Mouse (Mus musculus) limb, embryonic 11.5 days (tissue): ENCODE results near the gene Scamp3. TPM values are rescaled to one million over a fixed set of nuclear protein-coding genes. Genes with fewer than 3 reads are reported as not detected.

Source experiments
- ATAC-seq: fragments of 200-750 bp; cut with Nextera tagmentation; 2 replicates; pipeline ENCODE4 v1.8.0; 2017; ENCODE audit warnings: low read depth; ENCODE audit not compliant: insufficient number of reproducible peaks, low FRiP score, low TSS enrichment
- DNase-seq: peaks from one replicate; pipeline ENCODE4 v3.0.0-alpha.2; 2015; ENCODE audit warnings: low spot score
- H3K27ac ChIP-seq: fragments of 300-500 bp; sonication (generic); replicated peaks from 2 replicates; pipeline ENCODE4 v1.5.1; 2014; ENCODE audit warnings: low read depth, mild to moderate bottlenecking, low read length
- H3K27me3 ChIP-seq: fragments of 300-500 bp; sonication (generic); 2 replicates; pipeline ENCODE4 v1.6.1; 2014; ENCODE audit warnings: mild to moderate bottlenecking, low read length, mixed read lengths; ENCODE audit not compliant: control insufficient read depth, insufficient read depth
- H3K36me3 ChIP-seq: fragments of 300-500 bp; sonication (generic); 2 replicates; pipeline ENCODE4 v1.6.1; 2014; ENCODE audit warnings: mild to moderate bottlenecking, low read length, moderate library complexity, mixed read lengths; ENCODE audit not compliant: control insufficient read depth, insufficient read depth
- H3K4me1 ChIP-seq: fragments of 300-500 bp; sonication (generic); 2 replicates; pipeline ENCODE4 v1.6.1; 2014; ENCODE audit warnings: low read length, mixed read lengths; ENCODE audit not compliant: control insufficient read depth, insufficient read depth
- H3K4me2 ChIP-seq: fragments of 300-500 bp; sonication (generic); 2 replicates; pipeline ENCODE4 v1.6.1; 2014; ENCODE audit warnings: low read depth, mild to moderate bottlenecking, moderate library complexity; ENCODE audit not compliant: severe bottlenecking
- H3K4me3 ChIP-seq: fragments of 300-500 bp; sonication (generic); 2 replicates; pipeline ENCODE4 v1.5.1; 2014; ENCODE audit warnings: low read depth, low read length
- H3K9ac ChIP-seq: fragments of 300-500 bp; sonication (generic); 2 replicates; pipeline ENCODE4 v1.6.1; 2014; ENCODE audit warnings: mild to moderate bottlenecking, low read length
- H3K9me3 ChIP-seq: fragments of 300-500 bp; sonication (generic); 2 replicates; pipeline ENCODE4 v1.6.1; 2016; ENCODE audit warnings: low read length; ENCODE audit not compliant: control insufficient read depth
- WGBS: fragments of 180-500 bp; shearing (Covaris S2); extraction: QIAGEN DNeasy Blood & Tissue Kit; methylation state at CpG from one replicate; pipeline ENCODE4 v1.1.7; 2014; 5-methylcytosine and 5-hydroxymethylcytosine counted together
- polyA plus RNA-seq: library from polyadenylated mRNA; unstranded; fragments of >200 nt; fragmentation: Nextera tagmentation; extraction: Ambion mirVana; gene quantifications from 2 replicates; pipeline ENCODE4 v1.2.1, GENCODE M21; 2014

Gene Scamp3
- polyA plus RNA-seq, 1 experiment from 2014 or later: 107 TPM

GRCm38 (mm10) chr3:89166945-89167344 is 10.3 kb upstream of the Scamp3 start:
- H3K4me1 ChIP-seq: peaks cover 15% of the 10 kb centered on the region
- peaks cover 22% of the 10 kb centered on the region for H3K36me3 ChIP-seq
- no peak for ATAC-seq
- no peak overlapping the region for H3K9ac ChIP-seq
- WGBS: 95% methylated on average over 19 of the region's 19 CpGs
- H3K27me3 ChIP-seq: no peaks in the 10 kb centered on the region
- no peak for DNase-seq
- H3K4me2 ChIP-seq: no peak overlapping the region
- H3K27ac ChIP-seq: no peak overlapping the region
- H3K9me3 ChIP-seq: no peaks in the 10 kb centered on the region
- no peak overlapping the region for H3K4me3 ChIP-seq

GRCm38 (mm10) chr3:89174844-89175243 is 2.4 kb upstream of the Scamp3 start:
- H3K27ac ChIP-seq: no peak overlapping the region
- no peaks in the 10 kb centered on the region for H3K27me3 ChIP-seq
- no peak overlapping the region for H3K9ac ChIP-seq
- DNase-seq (no peak), ATAC-seq (no peak)
- 94% methylated on average over 11 of the region's 11 CpGs for WGBS
- no peak overlapping the region for H3K4me3 ChIP-seq
- no peaks in the 10 kb centered on the region for H3K9me3 ChIP-seq
- 0 out of 2 replicates have a peak, but pooled peaks cover 6% of the 10 kb centered on the region for H3K4me1 ChIP-seq
- no peak overlapping the region for H3K4me2 ChIP-seq
- peaks cover 35% of the 10 kb centered on the region for H3K36me3 ChIP-seq

- Histone ChIP-seq H3K36me3 (peaks cover 30% of the 10 kb centered on the region), H3K4me2 (no peak overlapping the region), H3K4me3 (no peak overlapping the region), H3K9me3 (no peaks in the 10 kb centered on the region), H3K27ac (no peak overlapping the region), H3K9ac (no peak overlapping the region), H3K27me3 (no peaks in the 10 kb centered on the region), H3K4me1 (0 out of 2 replicates have a peak, but pooled peaks cover 6% of the 10 kb centered on the region)
- 93% methylated on average over 10 of the region's 10 CpGs for WGBS
- no peak for DNase-seq
- ATAC-seq: no peak
Observed at GRCm38 (mm10) chr3:89175544-89175943, 1.7 kb upstream of the Scamp3 start.

- no peak for DNase-seq
- 89% methylated on average over 7 of the region's 7 CpGs for WGBS
- Histone ChIP-seq H3K36me3 (peaks cover 31% of the 10 kb centered on the region), H3K4me2 (no peak overlapping the region; the same call in 1 of the 2 replicates), H3K9me3 (no peaks in the 10 kb centered on the region), H3K9ac (no peak overlapping the region), H3K4me1 (0 out of 2 replicates have a peak, but pooled peaks cover 6% of the 10 kb centered on the region), H3K27ac (no peak overlapping the region), H3K27me3 (no peaks in the 10 kb centered on the region), H3K4me3 (no peak overlapping the region)
- ATAC-seq: no peak; the same call in 1 of the 2 replicates
Observed at GRCm38 (mm10) chr3:89176421-89176820, 852 bp upstream of the Scamp3 start.

- Histone ChIP-seq H3K4me1 (peaks cover 8% of the 10 kb centered on the region; the same call in 1 of the 2 replicates), H3K9ac (peak overlapping the region; percentile 86), H3K36me3 (peaks cover 35% of the 10 kb centered on the region), H3K9me3 (no peaks in the 10 kb centered on the region), H3K27ac (peak overlapping the region; percentile 53), H3K4me3 (peak overlapping the region; percentile 59), H3K27me3 (no peaks in the 10 kb centered on the region), H3K4me2 (peak overlapping the region; percentile 82)
- DNase-seq: no peak
- no peak for ATAC-seq
- WGBS: 8% methylated on average over 6 of the region's 6 CpGs
Observed at GRCm38 (mm10) chr3:89178107-89178385, 773 bp downstream of the Scamp3 start.

GRCm38 (mm10) chr3:89179056-89179455 is 1.8 kb downstream of the Scamp3 start:
- no peak for ATAC-seq
- Histone ChIP-seq H3K36me3 (peaks cover 26% of the 10 kb centered on the region), H3K4me2 (peak overlapping the region; percentile 82; the same call in 1 of the 2 replicates), H3K4me1 (peaks cover 14% of the 10 kb centered on the region), H3K27me3 (no peaks in the 10 kb centered on the region), H3K27ac (no peak overlapping the region), H3K9ac (no peak overlapping the region), H3K9me3 (no peaks in the 10 kb centered on the region), H3K4me3 (no peak overlapping the region)
- WGBS: 93% methylated on average over 11 of the region's 11 CpGs
- no peak for DNase-seq

GRCm38 (mm10) chr3:89181749-89182500 is 4.7 kb downstream of the Scamp3 start:
- Histone ChIP-seq H3K27me3 (no peaks in the 10 kb centered on the region), H3K4me2 (no peak overlapping the region), H3K9ac (no peak overlapping the region), H3K4me1 (peaks cover 30% of the 10 kb centered on the region), H3K4me3 (no peak overlapping the region), H3K36me3 (peaks cover 21% of the 10 kb centered on the region), H3K9me3 (no peaks in the 10 kb centered on the region), H3K27ac (no peak overlapping the region; the same call in 1 of the 2 replicates)
- WGBS: 93% methylated on average over 27 of the region's 27 CpGs
- ATAC-seq: no peak
- DNase-seq: no peak

GRCm38 (mm10) chr3:89182531-89183057 is 5.3 kb downstream of the Scamp3 start:
- Histone ChIP-seq H3K27ac (no peak overlapping the region; the same call in 1 of the 2 replicates), H3K9ac (peak overlapping the region; percentile 84), H3K4me1 (peaks cover 30% of the 10 kb centered on the region), H3K4me2 (peak overlapping the region; percentile 96; the same call in 1 of the 2 replicates), H3K9me3 (no peaks in the 10 kb centered on the region), H3K27me3 (no peaks in the 10 kb centered on the region), H3K36me3 (peaks cover 22% of the 10 kb centered on the region), H3K4me3 (peak overlapping the region; percentile 66; the same call in 1 of the 2 replicates)
- ATAC-seq: peak; percentile 7; the same call in 1 of the 2 replicates
- no peak for DNase-seq
- 44% methylated on average over 7 of the region's 7 CpGs for WGBS
